12 mouse cellular contexts compared by ENCODE assay signal in genomic region chr8:84789345-84789744, GRCm38 (mm10). TPM values are rescaled to one million over a fixed set of nuclear protein-coding genes. Genes with fewer than 3 reads are reported as not detected.
DNase-seq lines count a peak whose midpoint lies in the region; ATAC-seq and TF ChIP-seq lines count a peak whose summit lies in the region.
"Had no signal": no experiment of that assay in that cellular context is flagged by ENCODE, and none has a peak within 500 bp of the region (broad histone marks: within the 10 kb centered on the region; RNA-seq: fewer than 3 reads in every experiment).

No protein-coding gene starts in this region.

- no peak for ATAC-seq in forebrain, embryonic 13.5 days
- ATAC-seq in forebrain, embryonic 11.5 days (replicated peaks; ENCODE audit: low FRiP score) = no peak
- ATAC-seq in forebrain, embryonic 15.5 days (replicated peaks) = no peak
- no peak for ATAC-seq in activated CD4-positive, CD25-positive, alpha-beta regulatory T cell, adult 4 months

- DNase-seq in forebrain, embryonic 11.5 days (ENCODE audit: low spot score) = no peak
- no peak for DNase-seq in layer of hippocampus, adult 2 months (ENCODE audit: low spot score in 2 of 2)
- no peak for DNase-seq in layer of hippocampus, postnatal 14 days (ENCODE audit: low spot score in 2 of 2)
- DNase-seq in Muller cell, postnatal 12 days (ENCODE audit: inconsistent ontology term) = peak; percentile 41
- DNase-seq in thymus, adult 18-20 months = no peak
- DNase-seq: thymus, postnatal 36 days had no signal

- TF ChIP-seq CTCF in layer of hippocampus, adult 2 months (conservative IDR thresholded peaks at IDR 0.05) = no peak

- peak overlapping the region; percentile 3 for H3K4me3 ChIP-seq in forebrain, embryonic 13.5 days
- no peak overlapping the region for H3K4me3 ChIP-seq in forebrain, embryonic 11.5 days (ENCODE audit: low read depth, low read length)
- peak overlapping the region; percentile 24 for H3K4me3 ChIP-seq in layer of hippocampus, adult 2 months
- no peak overlapping the region for H3K4me3 ChIP-seq in forebrain, embryonic 15.5 days
- H3K4me3 ChIP-seq: erythroblast, embryonic 14.5 days; kidney, embryonic 15.5 days had no signal

- peaks cover 92% of the 10 kb centered on the region for H3K4me1 ChIP-seq in forebrain, embryonic 13.5 days
- H3K4me1 ChIP-seq in forebrain, embryonic 11.5 days (replicated peaks; ENCODE audit: control insufficient read depth, insufficient read depth, low read length) = peaks cover 2% of the 10 kb centered on the region; the same call in 1 of the 2 replicates
- peaks cover 99% of the 10 kb centered on the region for H3K4me1 ChIP-seq in forebrain, embryonic 15.5 days

- peaks cover 3% of the 10 kb centered on the region; the same call in 1 of the 2 replicates for H3K36me3 ChIP-seq in forebrain, embryonic 13.5 days (ENCODE audit: poor library complexity, severe bottlenecking)
- no peaks in the 10 kb centered on the region for H3K36me3 ChIP-seq in forebrain, embryonic 11.5 days (ENCODE audit: control insufficient read depth, insufficient read depth, low read length)
- H3K36me3 ChIP-seq in forebrain, embryonic 15.5 days = no peaks in the 10 kb centered on the region
- H3K36me3 ChIP-seq: kidney, embryonic 15.5 days had no signal

- peak overlapping the region; percentile 50 for H3K9ac ChIP-seq in forebrain, embryonic 13.5 days
- H3K9ac ChIP-seq in forebrain, embryonic 11.5 days (ENCODE audit: low read length) = no peak overlapping the region
- H3K9ac ChIP-seq in forebrain, embryonic 15.5 days (replicated peaks) = no peak overlapping the region
- H3K9ac ChIP-seq: kidney, embryonic 15.5 days had no signal

- 36% methylated on average over 5 of the region's 5 CpGs for WGBS in forebrain, embryonic 13.5 days
- 56% methylated on average over 5 of the region's 5 CpGs for WGBS in forebrain, embryonic 11.5 days
- WGBS in forebrain, embryonic 15.5 days = 32% methylated on average over 5 of the region's 5 CpGs

- peak overlapping the region; percentile 83 for H3K27ac ChIP-seq in forebrain, embryonic 13.5 days
- no peak overlapping the region for H3K27ac ChIP-seq in forebrain, embryonic 11.5 days (ENCODE audit: low read depth, low read length)
- peak overlapping the region; percentile 97 for H3K27ac ChIP-seq in layer of hippocampus, adult 2 months
- H3K27ac ChIP-seq in forebrain, embryonic 15.5 days (replicated peaks) = peak overlapping the region; percentile 97
- H3K27ac ChIP-seq: kidney, embryonic 15.5 days; macrophage had no signal

- H3K4me2 ChIP-seq in forebrain, embryonic 13.5 days = peak overlapping the region; percentile 44
- no peak overlapping the region for H3K4me2 ChIP-seq in forebrain, embryonic 11.5 days (ENCODE audit: low read depth, low read length, severe bottlenecking)
- H3K4me2 ChIP-seq in forebrain, embryonic 15.5 days (replicated peaks) = peak overlapping the region; percentile 16; the same call in 1 of the 2 replicates
- H3K4me2 ChIP-seq: kidney, embryonic 15.5 days had no signal

- H3K9me3 ChIP-seq in forebrain, embryonic 13.5 days (replicated peaks) = no peaks in the 10 kb centered on the region
- H3K9me3 ChIP-seq in forebrain, embryonic 11.5 days (ENCODE audit: control insufficient read depth, low read length) = no peaks in the 10 kb centered on the region
- H3K9me3 ChIP-seq in forebrain, embryonic 15.5 days = no peaks in the 10 kb centered on the region
- H3K9me3 ChIP-seq: kidney, embryonic 15.5 days had no signal

- peaks cover 87% of the 10 kb centered on the region for H3K27me3 ChIP-seq in forebrain, embryonic 13.5 days
- peaks cover 80% of the 10 kb centered on the region for H3K27me3 ChIP-seq in forebrain, embryonic 11.5 days (ENCODE audit: control insufficient read depth, insufficient read depth, low read length)
- peaks cover 3% of the 10 kb centered on the region; the same call in 1 of the 2 replicates for H3K27me3 ChIP-seq in forebrain, embryonic 15.5 days

RNA-seq across cellular contexts. Expression of gene Nfix, which starts 10.8 kb away (rescaled TPM):
- polyA plus RNA-seq in forebrain, embryonic 13.5 days (2015; fragmentation: Nextera tagmentation; extraction: Ambion mirVana) = 127 and 145 TPM in 2 replicates
- polyA plus RNA-seq in forebrain, embryonic 11.5 days (2014; fragmentation: Nextera tagmentation; extraction: Ambion mirVana) = 7.7 and 8.9 TPM in 2 replicates
- total RNA-seq in layer of hippocampus, adult 2 months (2021) = 100 to 1,000 TPM; 408 to 482 TPM
- 100 to 1,000 TPM; 519 to 562 TPM for total RNA-seq in layer of hippocampus, postnatal 14 days (2021)
- 413 and 445 TPM in 2 replicates for polyA plus RNA-seq in forebrain, embryonic 15.5 days (2015; fragmentation: Nextera tagmentation; extraction: Ambion mirVana)
- 1 to 10 TPM; 2.0 to 2.2 TPM for polyA plus RNA-seq in activated CD4-positive, CD25-positive, alpha-beta regulatory T cell, adult 4 months (2017; shearing (Covaris generic))

RNA-seq across cellular contexts. Expression of gene Dand5, which starts 33.3 kb away (rescaled TPM):
- polyA plus RNA-seq in forebrain, embryonic 13.5 days (2015; fragmentation: Nextera tagmentation; extraction: Ambion mirVana) = 7.3 and 8.2 TPM in 2 replicates
- polyA plus RNA-seq in forebrain, embryonic 11.5 days (2014; fragmentation: Nextera tagmentation; extraction: Ambion mirVana) = 5.5 and 6.4 TPM in 2 replicates
- total RNA-seq in layer of hippocampus, adult 2 months (2021) = 10 to 100 TPM; 11.9 TPM
- total RNA-seq in layer of hippocampus, postnatal 14 days (2021) = 1 to 10 TPM; 7.4 to 8.6 TPM
- polyA plus RNA-seq in forebrain, embryonic 15.5 days (2015; fragmentation: Nextera tagmentation; extraction: Ambion mirVana) = 8.1 and 8.9 TPM in 2 replicates
- 1 to 10 TPM; 4.2 to 4.5 TPM for polyA plus RNA-seq in activated CD4-positive, CD25-positive, alpha-beta regulatory T cell, adult 4 months (2017; shearing (Covaris generic))

RNA-seq across cellular contexts. Expression of gene Gadd45gip1, which starts 42.0 kb away (rescaled TPM):
- 42.6 and 47.0 TPM in 2 replicates for polyA plus RNA-seq in forebrain, embryonic 13.5 days (2015; fragmentation: Nextera tagmentation; extraction: Ambion mirVana)
- polyA plus RNA-seq in forebrain, embryonic 11.5 days (2014; fragmentation: Nextera tagmentation; extraction: Ambion mirVana) = 41.0 and 44.3 TPM in 2 replicates
- total RNA-seq in layer of hippocampus, adult 2 months (2021) = 10 to 100 TPM; 23.3 to 26.1 TPM
- 10 to 100 TPM; 19.4 to 20.4 TPM for total RNA-seq in layer of hippocampus, postnatal 14 days (2021)
- polyA plus RNA-seq in forebrain, embryonic 15.5 days (2015; fragmentation: Nextera tagmentation; extraction: Ambion mirVana) = 36.3 and 39.9 TPM in 2 replicates
- polyA plus RNA-seq in activated CD4-positive, CD25-positive, alpha-beta regulatory T cell, adult 4 months (2017; shearing (Covaris generic)) = 10 to 100 TPM; 18.5 to 21.5 TPM

RNA-seq across cellular contexts. Expression of gene Rad23a, which starts 51.1 kb away (rescaled TPM):
- polyA plus RNA-seq in forebrain, embryonic 13.5 days (2015; fragmentation: Nextera tagmentation; extraction: Ambion mirVana) = 93.9 and 114 TPM in 2 replicates
- 102 and 110 TPM in 2 replicates for polyA plus RNA-seq in forebrain, embryonic 11.5 days (2014; fragmentation: Nextera tagmentation; extraction: Ambion mirVana)
- 10 to 100 TPM; 63.4 to 75.9 TPM for total RNA-seq in layer of hippocampus, adult 2 months (2021)
- total RNA-seq in layer of hippocampus, postnatal 14 days (2021) = 10 to 100 TPM; 59.4 to 64.8 TPM
- polyA plus RNA-seq in forebrain, embryonic 15.5 days (2015; fragmentation: Nextera tagmentation; extraction: Ambion mirVana) = 82.1 and 85.1 TPM in 2 replicates
- 100 to 1,000 TPM; 125 to 131 TPM for polyA plus RNA-seq in activated CD4-positive, CD25-positive, alpha-beta regulatory T cell, adult 4 months (2017; shearing (Covaris generic))

RNA-seq across cellular contexts. Expression of gene Calr, which starts 57.4 kb away (rescaled TPM):
- polyA plus RNA-seq in forebrain, embryonic 13.5 days (2015; fragmentation: Nextera tagmentation; extraction: Ambion mirVana) = 549 and 569 TPM in 2 replicates
- 722 and 731 TPM in 2 replicates for polyA plus RNA-seq in forebrain, embryonic 11.5 days (2014; fragmentation: Nextera tagmentation; extraction: Ambion mirVana)
- 100 to 1,000 TPM; 457 to 504 TPM for total RNA-seq in layer of hippocampus, adult 2 months (2021)
- total RNA-seq in layer of hippocampus, postnatal 14 days (2021) = 100 to 1,000 TPM; 453 to 590 TPM
- 559 and 575 TPM in 2 replicates for polyA plus RNA-seq in forebrain, embryonic 15.5 days (2015; fragmentation: Nextera tagmentation; extraction: Ambion mirVana)
- 100 to 1,000 TPM; 269 to 303 TPM for polyA plus RNA-seq in activated CD4-positive, CD25-positive, alpha-beta regulatory T cell, adult 4 months (2017; shearing (Covaris generic))

Comparison
In these comparisons a context has a peak if more than half of its experiments do, and no peak if none do; other contexts are left out.
1. H3K4me3 ChIP-seq: peak in forebrain, embryonic 13.5 days (single experiment) and layer of hippocampus, adult 2 months (single experiment); none in forebrain, embryonic 11.5 days (single experiment) and forebrain, embryonic 15.5 days (single experiment).
2. RNA of gene Nfix, which starts 10.8 kb away (polyA plus RNA-seq): 413 to 445 TPM in forebrain, embryonic 15.5 days and 127 to 145 TPM in forebrain, embryonic 13.5 days; 7.7 to 8.9 TPM in forebrain, embryonic 11.5 days and 2.0 to 2.2 TPM in activated CD4-positive, CD25-positive, alpha-beta regulatory T cell, adult 4 months; every median in the first group is over 10 times any median in the second.